Mouse (Mus musculus) MEL (cell line): ENCODE data around the gene Ror2. TPM values are rescaled to one million over a fixed set of nuclear protein-coding genes. Genes with fewer than 3 reads are reported as not detected.

Experiments used
- DNase-seq: peaks from one replicate; pipeline ENCODE4 v3.0.0; 2011; ENCODE audit warnings: low read depth, low spot score
- H3K27ac ChIP-seq: 2 replicates; pipeline ENCODE4 v1.5.1; 2012; ENCODE audit warnings: low read depth, mild to moderate bottlenecking, control low read depth, low read length, moderate library complexity; ENCODE audit not compliant: control insufficient read depth
- H3K27me3 ChIP-seq, 2 experiments: fragments of 150-350 bp in 1 of 2; sonication (generic) in 1 of 2; 2 replicates each; pipeline ENCODE4 v1.6.1; 2012; ENCODE audit warnings: low read length in 2 of 2, mild to moderate bottlenecking in 2 of 2, improper control_type of control experiment in 1 of 2, moderate library complexity in 1 of 2; ENCODE audit not compliant: insufficient read depth in 2 of 2, control insufficient read depth in 1 of 2
- H3K36me3 ChIP-seq, 2 experiments: 2 replicates each; pipeline ENCODE4 v1.6.1; 2012 to 2014; ENCODE audit warnings: low read length in 2 of 2, improper control_type of control experiment in 1 of 2, inconsistent platforms in 1 of 2, mild to moderate bottlenecking in 1 of 2; ENCODE audit not compliant: insufficient read depth in 2 of 2, control insufficient read depth in 1 of 2
- H3K4me1 ChIP-seq, 2 experiments: fragments of 150-350 bp in 1 of 2; sonication (generic) in 1 of 2; 2 replicates each; pipeline ENCODE4 v1.6.1; 2012; ENCODE audit warnings: low read length in 2 of 2, improper control_type of control experiment in 1 of 2, mild to moderate bottlenecking in 1 of 2; ENCODE audit not compliant: insufficient read depth in 2 of 2, control insufficient read depth in 1 of 2
- H3K4me3 ChIP-seq, 2 experiments: fragments of 150-350 bp in 1 of 2; sonication (generic) in 1 of 2; 2 replicates each; pipeline ENCODE4 v1.5.1; 2012; ENCODE audit warnings: low read depth in 2 of 2, low read length in 2 of 2, mild to moderate bottlenecking in 2 of 2, moderate library complexity in 2 of 2, control low read depth in 1 of 2, improper control_type of control experiment in 1 of 2; ENCODE audit not compliant: control insufficient read depth in 1 of 2, insufficient read depth in 1 of 2
- H3K79me2 ChIP-seq: 2 replicates; pipeline ENCODE4 v1.6.1; 2012; ENCODE audit warnings: mild to moderate bottlenecking, low read length, moderate library complexity; ENCODE audit not compliant: control insufficient read depth, poor library complexity, insufficient read depth
- H3K9ac ChIP-seq: 2 replicates; pipeline ENCODE4 v1.6.1; 2012; ENCODE audit warnings: low read depth, mild to moderate bottlenecking, control low read depth, low read length, moderate library complexity; ENCODE audit not compliant: control insufficient read depth, poor library complexity, severe bottlenecking
- H3K9me3 ChIP-seq: fragments of 150-350 bp; sonication (generic); replicated peaks from 2 replicates; pipeline ENCODE4 v1.6.1; 2012; ENCODE audit warnings: mild to moderate bottlenecking, low read length, improper control_type of control experiment, moderate library complexity; ENCODE audit not compliant: insufficient read depth
- BHLHE40 ChIP-seq: IDR thresholded peaks from 2 replicates; pipeline ENCODE4 v1.6.1; 2012; ENCODE audit warnings: low read depth, mild to moderate bottlenecking, inconsistent platforms, low read length, improper control_type of control experiment, borderline replicate concordance
- CHD1 ChIP-seq: IDR thresholded peaks from 2 replicates; pipeline ENCODE4 v1.6.1; 2012; ENCODE audit warnings: low read depth, mild to moderate bottlenecking, inconsistent platforms, low read length, improper control_type of control experiment
- CTCF ChIP-seq, 3 experiments: IDR thresholded peaks in 2 of 3; conservative IDR thresholded peaks in 1 of 3; 2 replicates each; pipeline ENCODE4 v1.5.1; 2011 to 2012; ENCODE audit warnings: low read length in 3 of 3, low read depth in 2 of 3, mild to moderate bottlenecking in 2 of 3, improper control_type of control experiment in 1 of 3, inconsistent platforms in 1 of 3, mixed read lengths in 1 of 3, moderate library complexity in 1 of 3; ENCODE audit not compliant: control insufficient read depth in 1 of 3, insufficient read depth in 1 of 3, poor library complexity in 1 of 3, severe bottlenecking in 1 of 3
- E2F4 ChIP-seq: IDR thresholded peaks from 2 replicates; pipeline ENCODE4 v1.6.1; 2011; ENCODE audit warnings: low read depth, low read length, improper control_type of control experiment, borderline replicate concordance
- EP300 ChIP-seq, 2 experiments: IDR thresholded peaks; 2 replicates each; pipeline ENCODE4 v1.6.1; 2011; ENCODE audit warnings: improper control_type of control experiment in 2 of 2, low read length in 2 of 2, low read depth in 1 of 2, mild to moderate bottlenecking in 1 of 2
- GABPA ChIP-seq: IDR thresholded peaks from 2 replicates; pipeline ENCODE4 v1.6.1; 2012; ENCODE audit warnings: low read depth, mild to moderate bottlenecking, inconsistent platforms, low read length, improper control_type of control experiment, moderate library complexity
- HCFC1 ChIP-seq: IDR thresholded peaks from 2 replicates; pipeline ENCODE4 v1.6.1; 2012; ENCODE audit warnings: low read depth, mild to moderate bottlenecking, inconsistent platforms, low read length, improper control_type of control experiment, moderate library complexity
- JUND ChIP-seq: IDR thresholded peaks from 2 replicates; pipeline ENCODE4 v1.6.1; 2011; ENCODE audit warnings: low read depth, mild to moderate bottlenecking, improper control_type of control experiment, low read length
- KAT2A ChIP-seq: conservative IDR thresholded peaks from 2 replicates; pipeline ENCODE4 v1.6.1; 2012; ENCODE audit warnings: low read depth, low read length, improper control_type of control experiment, inconsistent platforms
- MAX ChIP-seq: IDR thresholded peaks from 2 replicates; pipeline ENCODE4 v1.6.1; 2011; ENCODE audit warnings: low read length, improper control_type of control experiment
- MAZ ChIP-seq: IDR thresholded peaks from 2 replicates; pipeline ENCODE4 v1.6.1; 2012; ENCODE audit warnings: low read depth, mild to moderate bottlenecking, inconsistent platforms, low read length, improper control_type of control experiment
- MXI1 ChIP-seq: IDR thresholded peaks from 2 replicates; pipeline ENCODE4 v1.6.1; 2011; ENCODE audit warnings: mild to moderate bottlenecking, low read depth, low read length, improper control_type of control experiment
- MYC ChIP-seq: IDR thresholded peaks from 2 replicates; pipeline ENCODE4 v1.6.1; 2011; ENCODE audit warnings: low read depth, mild to moderate bottlenecking, low read length, improper control_type of control experiment, moderate library complexity
- NELFE ChIP-seq: IDR thresholded peaks from 2 replicates; pipeline ENCODE4 v1.6.1; 2011; ENCODE audit warnings: low read depth, low read length, improper control_type of control experiment
- NRF1 ChIP-seq: IDR thresholded peaks from 2 replicates; pipeline ENCODE4 v1.6.1; 2014; ENCODE audit warnings: low read depth, mild to moderate bottlenecking, inconsistent platforms, low read length, improper control_type of control experiment, moderate library complexity; ENCODE audit not compliant: poor library complexity, insufficient read depth, severe bottlenecking
- POLR2AphosphoS2 ChIP-seq: IDR thresholded peaks from 2 replicates; pipeline ENCODE4 v1.6.1; 2011; ENCODE audit warnings: low read length, improper control_type of control experiment
- POLR2AphosphoS5 ChIP-seq: IDR thresholded peaks from 2 replicates; pipeline ENCODE4 v1.6.1; 2012; ENCODE audit warnings: low read depth, borderline replicate concordance, mild to moderate bottlenecking, inconsistent platforms, low read length, moderate library complexity, mixed read lengths
- TBP ChIP-seq: IDR thresholded peaks from 2 replicates; pipeline ENCODE4 v1.8.0; 2011; ENCODE audit warnings: low read depth, low read length, improper control_type of control experiment
- TCF12 ChIP-seq: IDR thresholded peaks from 2 replicates; pipeline ENCODE4 v1.6.1; 2014; ENCODE audit warnings: low read depth, mild to moderate bottlenecking, inconsistent platforms, low read length, improper control_type of control experiment, moderate library complexity
- ZKSCAN1 ChIP-seq: IDR thresholded peaks from 2 replicates; pipeline ENCODE4 v1.6.1; 2012; ENCODE audit warnings: low read depth, mild to moderate bottlenecking, inconsistent platforms, low read length, improper control_type of control experiment, moderate library complexity
- ZMIZ1 ChIP-seq: IDR thresholded peaks from 2 replicates; pipeline ENCODE4 v1.6.1; 2012; ENCODE audit warnings: low read depth, mild to moderate bottlenecking, inconsistent platforms, low read length, improper control_type of control experiment, moderate library complexity
- polyA plus RNA-seq, 2 experiments: library from polyadenylated mRNA; stranded (reverse) in 1 of 2; unstranded in 1 of 2; fragments of >175 nt in 1 of 2; fragments of >200 nt in 1 of 2; gene quantifications; 2 replicates each; pipeline versions ENCODE4 v1.2.1 to v1.2.4; 2012; ENCODE audit warnings: low replicate concordance in 2 of 2, low read depth in 1 of 2; ENCODE audit not compliant: insufficient read length in 2 of 2, insufficient read depth in 1 of 2, missing spikeins in 1 of 2
- total RNA-seq: library from RNA; depleted of rRNA; stranded (reverse); fragments of 300-350 nt; gene quantifications from 2 replicates; pipeline ENCODE4 v1.2.3, GENCODE M21; 2012

Ror2 gene
- total and polyA plus RNA-seq, 3 experiments, result not detected

DNA sequence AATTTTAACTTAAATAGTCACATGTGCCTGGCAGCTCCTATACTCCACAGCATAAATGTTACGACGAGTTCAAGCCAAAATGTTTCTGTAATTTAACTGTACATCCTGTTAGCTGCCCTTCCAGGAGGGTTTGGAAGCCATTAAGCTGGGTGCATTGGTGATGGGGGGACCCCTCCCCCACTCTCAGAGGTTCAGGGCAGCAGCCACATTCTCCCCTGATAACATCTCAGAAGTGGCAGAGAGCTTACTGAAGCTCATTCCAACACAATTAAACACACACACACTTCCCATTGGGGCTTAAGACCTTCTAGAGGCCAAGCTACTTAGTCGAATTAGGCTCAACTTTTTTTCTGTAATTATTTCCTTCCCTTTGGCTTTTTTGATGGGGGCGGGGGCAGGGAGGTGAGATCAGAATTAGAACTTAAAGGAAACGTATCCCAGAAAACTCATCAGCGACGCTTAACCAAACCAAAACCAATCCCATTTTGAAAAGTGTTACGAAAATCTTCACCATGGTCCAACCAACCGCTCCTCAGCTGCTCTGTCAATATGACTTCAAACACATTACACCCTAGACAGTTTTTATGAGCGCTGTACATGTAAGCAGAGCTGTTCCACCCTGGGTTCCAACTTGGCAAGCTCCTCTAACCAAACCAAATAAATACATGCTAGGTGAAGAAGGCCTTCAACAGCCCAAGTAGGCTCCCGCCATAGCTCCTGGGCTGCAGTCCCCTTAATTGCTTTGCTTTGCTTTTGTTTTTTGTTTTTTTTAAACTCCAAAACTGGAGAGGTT lies 4.1 kb downstream of the Ror2 start:
- Histone ChIP-seq H3K27me3 (no peaks in the 10 kb centered on the region), H3K4me3 (no peak overlapping the region), H3K9ac (no peak overlapping the region), H3K4me1 (no peaks in the 10 kb centered on the region), H3K79me2 (no peaks in the 10 kb centered on the region), H3K36me3 (no peaks in the 10 kb centered on the region), H3K9me3 (no peaks in the 10 kb centered on the region), H3K27ac (no peak overlapping the region)
- DNase-seq, result no peak
- no peak for TF ChIP-seq MXI1
- TF ChIP-seq CHD1, result no peak
- no peak for TF ChIP-seq BHLHE40
- no peak for TF ChIP-seq ZKSCAN1
- no peak for TF ChIP-seq HCFC1
- no peak for TF ChIP-seq MYC
- no peak for TF ChIP-seq KAT2A
- no peak for TF ChIP-seq GABPA
- no peak for TF ChIP-seq POLR2AphosphoS2
- no peak for TF ChIP-seq TCF12
- no peak for TF ChIP-seq CTCF (IDR thresholded peaks at IDR 0.05 in 2 of 3, conservative IDR thresholded peaks at IDR 0.05 in 1 of 3; ENCODE audit: control insufficient read depth in 1 of 3, insufficient read depth in 1 of 3, low read depth in 2 of 3, low read length in 3 of 3, poor library complexity in 1 of 3, severe bottlenecking in 1 of 3)
- TF ChIP-seq JUND, result no peak
- TF ChIP-seq POLR2AphosphoS5, result no peak
- no peak for TF ChIP-seq MAX
- no peak for TF ChIP-seq MAZ
- TF ChIP-seq NRF1, result no peak
- TF ChIP-seq E2F4, result no peak

DNA sequence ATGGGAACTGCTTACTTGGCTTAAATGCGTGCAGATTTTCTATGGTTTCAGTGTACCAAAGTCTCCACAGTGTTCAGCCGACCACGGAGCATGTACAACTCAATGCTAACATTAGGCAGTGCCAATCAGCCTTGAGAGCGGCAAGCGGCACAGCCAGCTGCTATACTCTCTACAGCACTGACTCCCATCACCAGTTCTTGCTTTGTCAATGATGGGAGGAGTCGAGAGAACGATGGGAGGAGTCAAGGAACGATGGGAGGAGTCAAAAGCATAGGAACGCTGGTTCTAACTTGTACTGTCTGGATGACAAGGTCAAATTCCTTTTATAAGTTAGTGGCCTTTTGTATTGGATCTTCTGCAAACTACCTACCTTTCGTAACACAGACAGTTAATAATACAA lies 7.0 kb downstream of the Ror2 start:
- Histone ChIP-seq H3K36me3 (no peaks in the 10 kb centered on the region), H3K9ac (no peak overlapping the region), H3K9me3 (no peaks in the 10 kb centered on the region), H3K4me1 (no peaks in the 10 kb centered on the region), H3K79me2 (no peaks in the 10 kb centered on the region), H3K4me3 (no peak overlapping the region), H3K27me3 (no peaks in the 10 kb centered on the region), H3K27ac (no peak overlapping the region)
- TF ChIP-seq EP300 (IDR thresholded peaks at IDR 0.05; ENCODE audit: low read depth in 1 of 2, low read length in 2 of 2) (no peak), CTCF (IDR thresholded peaks at IDR 0.05 in 2 of 3, conservative IDR thresholded peaks at IDR 0.05 in 1 of 3; ENCODE audit: control insufficient read depth in 1 of 3, insufficient read depth in 1 of 3, low read depth in 2 of 3, low read length in 3 of 3, poor library complexity in 1 of 3, severe bottlenecking in 1 of 3) (no peak), MAX (no peak), CHD1 (no peak), TCF12 (no peak), NELFE (no peak), ZMIZ1 (no peak), TBP (no peak), POLR2AphosphoS5 (no peak), HCFC1 (no peak), BHLHE40 (no peak), POLR2AphosphoS2 (no peak)
- no peak for DNase-seq
